Mouse (Mus musculus): ENCODE data around the gene Lct.
A peak's percentile ranks its signal among the peaks of the same experiment; 100 is the strongest.
"Not testable (repeated sequence)": the region's sequence is repeated elsewhere in the genome, so short reads cannot be mapped to it uniquely, and the experiment has no call there.

Gene Lct

DNA sequence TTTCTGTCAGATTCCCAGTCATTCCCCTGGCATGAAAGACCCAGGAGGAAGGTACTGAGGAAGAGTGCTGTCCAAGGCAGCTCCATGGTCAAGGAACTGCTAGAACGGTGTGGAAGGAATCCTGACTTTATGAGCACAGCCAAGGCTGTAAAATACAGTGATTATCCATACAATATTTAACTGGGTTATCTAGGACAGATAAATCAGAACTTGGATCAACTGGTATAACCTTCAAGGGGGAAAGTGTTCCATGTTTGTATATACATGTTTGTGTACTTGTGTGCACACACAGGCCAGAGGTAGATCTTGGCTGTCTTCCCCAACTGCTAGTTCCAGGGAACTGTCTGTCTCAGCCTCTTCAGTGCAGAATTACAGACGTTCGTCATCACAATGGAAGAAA lies at the start of gene Lct:
Lct (minus strand) TSS at position 101 of the 400 bp plus-strand sequence.
- DNase-seq (ENCODE audit: low read depth), result no peak

DNA sequence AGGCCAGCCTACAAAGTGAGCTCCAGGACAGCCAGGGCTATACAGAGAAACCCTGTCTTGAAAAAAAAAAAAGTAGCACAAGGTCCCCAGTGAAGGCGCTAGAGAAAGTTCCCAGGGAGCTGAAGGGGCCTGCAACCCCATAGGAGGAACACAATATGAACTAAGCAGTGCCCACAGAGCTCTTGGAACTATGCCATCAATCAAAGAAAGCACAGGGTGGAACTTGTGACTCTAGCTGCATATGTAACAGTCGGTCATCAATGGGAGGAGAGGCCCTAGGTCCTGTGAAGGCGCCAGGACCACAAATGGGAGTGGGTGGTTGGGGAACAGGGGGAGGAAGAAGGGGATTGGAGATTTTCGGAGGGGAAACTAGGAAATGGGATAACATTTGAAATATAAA lies 48.7 kb upstream of the Lct start:
- no peak for DNase-seq (ENCODE audit: low read depth)

DNA sequence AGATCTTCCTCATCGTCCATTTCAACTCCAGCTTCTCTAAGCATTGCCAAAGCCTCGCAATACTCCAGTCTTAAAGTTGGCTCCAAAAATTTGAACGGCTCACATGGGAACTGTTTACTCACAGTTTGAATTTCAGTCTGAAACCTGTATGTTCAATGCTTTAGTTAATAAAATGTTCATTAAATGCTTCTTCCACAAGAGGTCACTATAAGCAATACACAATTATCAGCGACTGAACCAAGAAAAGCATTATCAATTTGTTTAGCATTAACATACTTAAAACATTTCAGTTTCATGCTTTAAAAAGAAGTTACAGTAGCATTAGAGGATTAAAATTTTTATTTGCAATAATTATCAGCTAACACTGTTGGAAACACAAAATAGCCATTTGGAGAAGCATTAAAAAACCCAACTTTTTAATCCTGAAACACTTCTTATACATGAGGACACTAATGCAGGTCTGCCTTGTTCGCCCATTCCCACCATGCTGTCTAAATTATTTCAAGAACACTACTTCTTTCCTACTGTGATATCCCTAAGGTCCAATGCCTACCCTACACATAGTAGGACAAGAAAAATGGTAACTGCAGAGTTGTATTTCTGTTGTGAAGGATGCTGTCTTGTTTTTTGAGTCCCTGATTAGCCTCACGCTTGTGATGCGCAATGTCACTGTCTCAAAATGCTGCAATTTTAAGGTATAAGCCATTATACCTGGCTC lies 44.2 kb upstream of the Lct start:
- DNase-seq (ENCODE audit: low read depth), result no peak

DNA sequence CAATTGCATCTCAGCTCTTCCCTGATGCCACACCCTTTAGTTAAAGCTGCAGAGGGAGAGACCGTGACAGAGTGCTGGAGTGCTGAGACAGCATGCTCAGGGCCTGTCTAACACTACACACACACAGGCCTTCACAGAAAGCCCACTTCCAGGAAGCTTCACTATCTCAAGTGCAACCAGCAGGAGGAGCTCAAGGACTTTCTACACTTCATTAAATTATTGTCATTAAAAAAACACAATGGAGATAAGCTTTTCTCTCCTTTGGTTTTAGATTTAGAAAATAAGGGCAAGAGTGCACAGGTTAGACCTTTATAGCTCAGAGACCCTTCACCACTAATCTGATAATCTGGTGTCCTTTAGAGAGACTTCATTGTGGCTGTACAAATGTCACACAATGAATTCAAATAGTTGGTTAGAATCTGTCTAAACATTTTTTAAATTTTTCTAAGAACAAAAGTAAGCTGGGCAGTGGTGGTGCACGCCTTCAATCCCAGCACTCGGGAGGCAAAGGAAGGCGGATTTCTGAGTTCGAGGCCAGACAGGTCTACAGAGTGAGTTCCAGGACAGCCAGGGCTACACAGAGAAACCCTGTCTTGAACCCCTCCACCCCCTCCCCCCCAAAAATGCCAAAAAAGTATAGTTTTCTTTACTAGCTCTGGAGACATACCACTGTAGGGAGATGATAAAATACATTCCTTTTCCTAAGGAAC lies 40.8 kb upstream of the Lct start:
- DNase-seq (ENCODE audit: low read depth), result no peak

DNA sequence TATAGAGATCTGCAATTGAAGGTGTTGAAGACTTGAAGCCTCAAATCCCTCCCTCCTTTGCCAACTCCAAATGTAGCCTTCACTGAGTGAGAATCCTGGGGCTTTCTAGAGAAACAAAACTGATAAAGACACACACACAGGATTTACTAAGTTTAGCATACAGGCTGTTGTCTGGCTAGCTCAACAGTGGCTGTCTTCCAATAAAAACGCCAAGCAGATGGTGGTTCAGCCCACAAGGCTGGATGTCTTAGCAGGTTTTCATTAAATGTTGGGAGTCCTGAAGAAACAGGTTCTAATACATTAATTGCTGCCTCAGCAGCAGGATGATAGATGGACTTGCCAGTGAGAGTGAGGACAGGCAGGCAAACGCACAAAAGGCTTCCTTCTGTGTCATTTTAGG lies 32.5 kb upstream of the Lct start:
- DNase-seq (ENCODE audit: low read depth), result no peak

DNA sequence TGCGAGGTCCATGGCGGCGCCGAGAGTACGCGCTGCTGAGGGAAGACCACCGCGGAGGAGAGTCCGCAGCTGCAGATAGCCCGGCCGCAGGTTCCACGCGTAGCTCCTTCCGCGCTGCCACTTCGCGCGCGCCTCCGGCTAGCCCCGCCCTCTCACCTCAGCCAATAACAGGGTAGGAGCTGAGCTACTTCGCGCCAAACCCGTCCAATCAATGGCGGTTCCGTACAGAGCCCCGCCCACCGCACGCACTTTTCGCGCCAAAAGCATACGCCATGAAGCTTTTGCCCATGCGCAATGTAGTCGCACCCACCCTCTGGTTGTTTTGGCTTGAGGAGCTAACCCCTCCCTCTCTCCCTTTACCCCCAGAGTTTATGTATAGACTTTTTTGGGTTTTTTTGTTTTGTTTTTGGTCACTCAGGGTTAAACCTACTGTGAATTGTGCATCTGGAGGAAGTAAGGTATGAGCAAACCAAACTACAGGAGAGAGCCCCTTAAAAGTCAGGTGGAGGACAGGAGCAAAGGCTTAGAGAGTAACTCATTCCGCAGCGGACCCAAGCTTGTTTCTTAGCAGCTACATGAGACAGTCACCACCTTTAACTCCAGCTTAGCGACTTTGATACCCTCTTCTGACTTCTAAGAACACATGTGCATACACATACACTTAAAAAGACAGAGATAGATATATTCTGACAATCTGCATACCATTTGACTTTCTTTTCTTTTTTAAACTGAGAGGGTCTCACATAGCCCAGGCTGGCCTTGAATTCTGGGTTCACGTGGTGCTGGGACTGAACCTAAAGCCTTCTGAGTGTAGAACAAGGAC lies 31.6 kb upstream of the Lct start, which contains the start of gene Mcm6:
Mcm6 (minus strand) TSS at position 111 of the 823 bp plus-strand sequence.
- peak; percentile 68 for DNase-seq (ENCODE audit: low read depth)

DNA sequence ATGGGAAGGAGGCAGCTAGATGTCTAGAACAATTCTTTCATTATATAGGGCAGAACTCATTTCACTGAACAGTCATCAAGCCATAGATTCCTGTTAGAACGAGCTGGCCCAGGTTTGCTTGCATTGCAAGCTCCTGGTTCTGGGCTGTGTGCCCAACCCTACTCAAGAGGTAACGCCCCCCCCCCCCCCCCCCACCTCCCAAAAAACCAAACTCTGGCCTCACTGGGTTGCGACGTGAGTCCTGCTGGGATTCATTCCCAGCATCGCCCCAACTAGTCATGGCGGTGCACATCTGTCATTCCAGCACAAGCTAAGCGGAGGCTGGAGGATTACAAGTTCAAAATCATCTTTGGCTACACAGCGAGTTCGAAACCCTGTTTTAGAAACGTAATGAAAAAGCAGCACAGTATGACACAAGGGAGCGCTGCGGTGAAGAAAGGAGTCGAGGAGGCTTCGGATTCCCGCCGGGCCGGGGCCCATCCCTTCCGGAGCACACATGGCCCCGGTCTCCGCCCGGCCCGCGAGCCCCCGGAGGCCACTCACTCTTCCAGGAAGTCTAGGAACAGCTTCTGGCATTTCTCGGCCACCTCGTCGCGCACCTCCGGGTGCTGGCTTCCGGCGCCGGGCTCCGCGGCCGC lies 30.9 kb upstream of the Lct start:
- DNase-seq (ENCODE audit: low read depth), result no peak

DNA sequence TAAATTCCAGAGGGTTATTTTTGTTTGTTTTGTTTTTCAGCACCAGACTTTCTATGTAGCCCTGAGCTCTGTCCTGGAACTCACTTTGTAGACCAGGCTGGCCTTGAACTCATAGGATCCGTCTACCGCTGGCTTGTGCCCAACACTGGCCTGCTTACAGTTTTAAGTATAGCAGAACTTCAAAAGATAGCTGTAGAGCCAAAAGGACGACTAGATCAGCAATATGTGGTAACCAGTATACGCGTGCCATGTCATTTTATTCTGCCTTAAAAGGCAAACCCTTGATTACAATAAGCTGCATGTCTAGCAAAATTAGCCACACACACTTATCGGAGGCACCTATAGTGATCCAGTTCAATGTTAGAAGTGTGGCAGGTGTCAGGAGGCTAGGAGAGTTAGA lies 30.2 kb upstream of the Lct start:
- DNase-seq (ENCODE audit: low read depth), result no peak

DNA sequence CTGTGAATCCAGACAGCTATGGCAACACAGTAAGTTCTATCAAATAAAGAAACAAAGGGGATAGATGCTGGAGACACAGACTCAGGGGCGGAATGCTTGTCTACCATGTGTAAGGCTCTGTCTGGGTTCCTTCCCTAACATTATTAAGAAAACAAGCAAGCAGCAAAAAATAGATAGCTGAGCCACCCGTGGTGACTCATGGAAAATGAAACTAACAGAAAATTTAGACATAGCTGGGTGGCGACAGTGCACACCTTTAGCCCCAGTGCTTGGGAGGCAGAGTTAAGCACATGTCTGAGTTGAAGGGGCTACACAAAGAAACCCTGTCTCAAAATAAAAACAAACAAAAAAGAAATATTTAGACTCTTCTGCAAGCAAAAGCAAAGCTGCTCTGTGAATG lies 29.3 kb upstream of the Lct start:
- no peak for DNase-seq (ENCODE audit: low read depth)

DNA sequence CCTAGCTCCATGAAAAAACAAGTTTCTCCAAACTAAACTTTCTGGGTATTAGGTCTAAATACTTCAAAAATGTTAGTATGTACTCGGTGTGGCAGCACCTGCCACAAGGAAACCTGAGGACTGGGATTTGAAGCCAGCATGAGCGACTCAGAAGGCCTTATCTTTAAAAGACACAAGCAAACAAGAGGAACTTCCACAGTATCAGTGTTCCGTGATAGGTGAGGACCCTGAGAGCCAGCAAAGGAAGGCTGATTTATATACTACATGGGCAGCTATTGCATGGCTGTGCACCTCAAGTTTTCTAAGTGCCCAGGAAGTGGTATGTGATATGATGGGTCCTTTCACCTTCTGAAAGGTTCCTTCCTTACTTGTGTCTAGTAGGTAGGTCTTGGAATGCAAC lies 25.0 kb upstream of the Lct start:
- DNase-seq (ENCODE audit: low read depth), result no peak

DNA sequence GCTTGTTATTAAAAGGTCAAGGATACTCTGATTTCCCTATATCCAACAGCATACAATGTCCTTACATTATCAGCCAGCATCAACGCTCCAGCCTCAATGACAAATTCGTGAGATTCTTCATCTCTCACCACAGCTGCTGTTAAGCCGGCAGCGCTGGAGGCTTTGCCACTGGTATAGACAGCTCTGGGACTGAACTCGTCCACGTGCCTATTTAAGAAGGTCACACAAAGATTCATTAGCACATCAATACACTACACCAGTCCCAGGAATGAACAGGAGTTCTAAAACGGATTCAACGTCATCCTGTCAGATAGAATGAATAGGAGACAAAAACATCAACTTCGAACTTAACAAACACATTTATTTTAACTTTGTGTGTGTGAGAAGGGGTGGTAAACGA lies 16.1 kb upstream of the Lct start:
- DNase-seq (ENCODE audit: low read depth), result no peak

DNA sequence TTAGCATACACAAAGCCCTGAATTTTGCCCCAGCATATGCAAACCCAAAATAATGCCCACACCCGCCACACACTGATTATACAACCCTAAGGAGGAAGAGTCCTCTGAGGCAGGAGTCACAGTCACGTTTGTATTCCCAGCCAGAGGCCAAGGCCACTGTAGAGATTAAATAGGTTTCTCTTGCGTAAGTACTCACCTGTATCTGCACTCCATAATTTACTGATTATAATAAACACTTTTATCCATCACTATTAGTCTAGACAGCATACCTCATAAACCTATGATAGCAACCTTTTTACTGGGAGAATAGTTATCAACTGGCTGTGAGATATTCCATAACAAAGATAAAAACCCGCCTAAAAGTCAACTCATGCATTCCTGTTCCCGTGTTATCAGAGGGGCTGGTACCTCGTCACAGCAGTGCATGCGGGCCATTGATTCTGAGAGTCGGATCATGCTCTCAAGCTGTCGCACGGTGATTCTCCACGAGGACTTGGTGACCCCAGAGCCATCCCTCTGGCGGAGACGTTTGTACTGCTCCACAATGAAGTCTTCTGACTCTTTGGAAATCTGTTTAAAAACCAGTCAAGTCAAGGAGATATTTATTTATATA lies 9.7 kb upstream of the Lct start:
- no peak for DNase-seq (ENCODE audit: low read depth)

DNA sequence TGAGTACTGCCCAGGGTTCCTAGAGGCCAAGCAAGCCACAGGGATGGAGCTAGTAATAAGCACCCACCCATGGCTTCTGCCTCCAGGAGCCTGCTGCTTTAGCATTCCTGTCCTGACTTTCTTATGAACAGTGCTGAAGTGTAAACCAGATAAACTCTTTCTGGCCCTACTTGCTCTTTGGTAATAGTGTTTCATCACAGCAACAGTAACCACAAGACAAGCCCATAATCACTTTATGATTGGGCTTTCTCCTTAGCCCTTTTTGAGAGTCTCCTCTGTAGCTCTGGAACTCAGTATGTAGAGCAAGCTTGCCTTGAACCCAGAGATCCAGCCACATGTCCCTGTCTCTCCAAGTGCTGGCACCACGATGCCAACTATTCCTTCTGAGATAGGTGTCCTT lies 2.2 kb upstream of the Lct start:
- DNase-seq (ENCODE audit: low read depth), result no peak

DNA sequence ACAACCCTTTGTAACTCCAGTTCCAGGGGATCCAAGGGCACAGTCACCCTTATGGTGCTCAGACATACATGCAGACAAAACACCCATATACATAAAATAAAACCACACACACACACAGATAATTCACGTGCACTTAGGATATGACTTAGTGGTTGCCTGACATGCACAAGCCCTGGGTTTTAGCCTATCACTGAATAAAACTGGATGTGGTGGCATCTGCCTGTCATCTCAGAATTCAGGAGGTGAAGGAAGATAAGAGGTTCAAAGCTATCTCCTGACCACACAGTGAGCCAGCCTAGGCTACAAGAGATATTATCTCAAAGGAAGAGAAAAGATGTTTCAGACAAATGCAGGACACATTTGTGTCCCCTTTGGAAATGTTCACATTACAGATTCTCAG lies 953 bp downstream of the Lct start:
- no peak for DNase-seq (ENCODE audit: low read depth)

DNA sequence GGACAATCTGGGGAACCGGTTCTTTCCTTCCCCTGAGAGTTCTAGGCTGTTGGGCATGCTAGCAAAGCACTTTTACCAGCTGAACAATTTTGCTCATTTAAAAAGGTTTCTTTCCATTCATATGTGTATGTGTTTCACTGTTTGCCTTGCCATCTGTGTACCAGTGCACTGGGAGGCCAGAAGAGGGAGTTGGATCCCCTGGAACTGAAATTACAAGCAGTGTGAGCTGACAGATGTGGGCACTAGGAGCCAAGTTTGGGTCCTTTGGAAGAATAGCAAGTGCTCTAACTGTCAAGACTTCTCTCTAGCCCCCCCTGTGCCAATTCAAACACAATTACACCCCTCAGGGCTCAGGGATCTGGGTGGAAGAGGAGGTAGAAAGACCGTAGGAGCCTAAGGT lies 3.3 kb downstream of the Lct start:
- DNase-seq (ENCODE audit: low read depth), result no peak

DNA sequence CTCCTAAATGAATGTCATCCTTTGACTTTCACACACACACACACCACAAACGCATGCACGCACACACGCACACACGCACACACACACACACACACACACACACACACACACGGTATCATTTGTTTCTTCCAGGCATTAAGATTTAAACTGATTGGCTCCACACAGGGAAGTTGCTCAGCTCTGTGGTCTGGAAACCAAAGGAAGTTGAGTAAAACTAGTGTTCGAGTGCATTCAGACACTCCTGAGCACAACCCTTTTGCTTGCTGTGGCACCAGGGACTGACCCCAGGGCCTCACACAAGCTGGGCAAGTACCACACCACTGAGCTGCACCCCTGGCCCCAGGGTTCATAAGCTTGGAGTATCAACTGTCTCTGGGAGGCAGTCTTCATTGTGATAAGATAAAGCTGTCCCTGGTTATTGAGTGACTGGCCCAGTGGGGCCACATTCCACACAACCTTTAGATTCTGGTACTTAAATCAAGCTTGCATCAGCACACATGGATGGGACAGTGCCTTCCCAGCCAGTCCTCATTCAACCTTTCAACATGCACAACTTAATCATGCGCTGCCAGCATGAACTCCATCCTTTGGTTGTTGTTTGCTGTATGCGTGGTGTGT lies 5.0 kb downstream of the Lct start:
- DNase-seq (ENCODE audit: low read depth), result no peak

DNA sequence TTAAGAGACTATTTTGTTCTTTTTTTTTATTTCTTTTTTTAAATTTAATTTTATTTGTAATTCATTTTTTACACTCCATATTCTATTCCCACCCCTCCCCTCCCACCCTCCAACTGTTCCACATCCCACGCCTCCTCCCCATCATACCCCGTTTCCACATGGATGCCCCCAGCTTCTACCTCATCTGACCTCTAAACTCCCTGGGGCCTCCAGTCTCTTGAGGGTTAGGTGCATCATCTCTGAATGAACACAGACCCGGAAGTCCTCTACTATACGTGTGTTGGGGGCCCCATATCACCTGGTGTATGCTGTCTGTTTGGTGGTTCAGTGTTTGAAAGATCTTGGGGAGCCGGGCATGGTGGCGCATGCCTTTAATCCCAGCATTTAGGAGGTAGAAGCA lies 8.9 kb downstream of the Lct start:
- DNase-seq (ENCODE audit: low read depth), result not testable (repeated sequence)

DNA sequence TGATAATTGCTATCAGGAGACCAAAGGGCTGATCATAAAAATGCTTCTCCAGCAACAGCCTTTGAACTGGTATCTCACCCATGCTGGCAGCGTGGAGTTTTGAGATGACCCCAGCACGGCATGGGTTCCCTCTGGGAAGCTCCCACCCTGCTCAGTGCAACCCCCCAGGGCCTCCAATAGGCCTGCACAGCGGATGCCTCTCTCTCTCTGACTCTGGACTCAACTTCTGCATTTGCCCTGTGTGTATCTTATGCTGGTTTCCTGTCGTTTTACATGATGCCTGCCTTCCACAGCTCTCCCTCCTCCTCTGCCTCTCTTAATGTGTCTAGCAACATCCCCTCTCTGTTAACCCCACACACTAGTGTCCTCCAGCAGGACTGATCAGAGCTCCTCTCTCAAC lies 13.5 kb downstream of the Lct start:
- DNase-seq (ENCODE audit: low read depth), result no peak

DNA sequence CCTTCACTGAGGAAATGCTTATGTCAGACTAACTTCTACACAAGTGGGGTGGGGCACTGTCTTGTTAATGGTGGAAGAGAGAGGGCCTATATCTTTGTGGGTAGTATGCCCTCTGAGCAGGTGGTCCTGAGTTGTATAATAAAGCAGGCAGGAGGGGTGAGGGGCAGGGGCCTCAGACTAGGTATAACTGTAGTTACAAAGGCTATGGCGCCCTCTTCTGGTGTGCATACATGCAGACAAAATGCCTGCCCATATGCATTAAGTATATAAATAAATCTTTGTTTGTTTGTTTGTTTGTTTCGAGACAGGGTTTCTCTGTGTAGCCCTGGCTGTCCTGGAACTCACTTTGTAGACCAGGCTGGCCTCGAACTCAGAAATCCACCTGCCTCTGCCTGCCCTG lies 19.1 kb downstream of the Lct start:
- no peak for DNase-seq (ENCODE audit: low read depth)

DNA sequence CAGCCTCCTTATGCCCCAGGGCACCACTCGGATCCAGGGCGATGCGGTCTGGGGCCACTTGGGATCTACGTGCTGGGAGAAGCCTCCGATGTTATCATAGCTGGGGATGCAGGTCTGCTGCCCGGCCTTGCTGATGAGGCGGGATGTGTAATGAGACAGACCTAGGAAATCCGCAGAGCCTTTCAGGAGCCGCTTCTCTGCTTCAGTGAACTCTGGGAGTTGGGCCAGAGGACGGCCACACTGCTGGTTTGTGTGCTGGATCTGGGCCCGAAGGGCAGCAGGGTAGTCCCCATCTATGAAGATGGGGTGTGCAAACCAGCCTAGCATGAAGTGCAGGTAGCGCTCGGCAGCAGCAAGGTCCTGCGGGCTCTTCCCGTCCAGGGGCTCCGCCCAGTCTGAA lies 24.2 kb downstream of the Lct start:
- DNase-seq (ENCODE audit: low read depth), result no peak

DNA sequence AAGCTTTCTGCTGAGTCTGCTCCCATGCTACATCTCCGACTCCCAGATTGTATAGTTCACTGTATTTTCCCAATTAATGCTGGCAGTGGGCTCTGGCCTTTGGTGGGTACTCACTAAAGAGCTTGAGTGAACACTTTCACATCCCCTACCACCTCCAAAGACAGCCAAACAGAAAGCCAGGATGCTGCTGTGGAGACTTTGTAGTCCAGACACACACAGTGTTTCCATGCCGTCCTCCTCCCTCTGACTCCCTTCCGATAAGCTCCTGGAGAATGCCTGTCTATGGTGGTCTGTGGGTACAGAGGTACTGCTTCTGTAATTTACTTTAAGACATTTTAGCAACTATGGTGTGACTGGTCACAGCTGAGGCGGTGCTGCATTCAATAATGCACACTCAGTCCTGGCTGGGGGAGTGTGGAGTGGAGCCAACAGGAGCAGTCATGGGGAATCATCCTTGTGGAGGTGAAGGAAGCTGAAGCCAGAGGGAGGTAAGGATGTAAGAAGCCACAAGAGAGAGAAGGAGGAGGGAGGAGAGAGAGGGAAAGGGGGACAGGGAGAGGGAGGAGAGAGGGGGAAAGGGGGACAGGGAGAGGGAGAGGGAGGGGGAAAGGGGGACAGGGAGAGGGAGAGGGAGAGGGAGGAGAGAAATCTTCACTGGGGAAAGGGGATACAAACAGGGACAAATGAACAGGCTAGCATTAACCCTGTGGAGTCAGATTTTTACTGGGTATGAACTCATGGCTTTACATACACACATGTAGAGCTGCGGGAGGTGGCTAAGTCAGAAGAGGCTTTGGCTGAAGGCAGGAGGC lies 32.2 kb downstream of the Lct start:
- no peak for DNase-seq (ENCODE audit: low read depth)

Measured in fibroblast of lung, adult 2 months (primary cell).